Mouse (Mus musculus) forebrain, embryonic 10.5 days (tissue): ENCODE data around the gene Naa20. TPM values are rescaled to one million over a fixed set of nuclear protein-coding genes. Genes with fewer than 3 reads are reported as not detected.

Experiments used
- microRNA-seq: library from miRNA; unstranded; fragments of <30 nt; microRNA quantifications from one replicate; pipeline ENCODE4, GENCODE M21; 2017
- polyA plus RNA-seq: library from polyadenylated mRNA; unstranded; fragments of >200 nt; fragmentation: Nextera tagmentation; extraction: Ambion mirVana; gene quantifications from 2 replicates; pipeline ENCODE4 v1.2.1, GENCODE M21; 2016

Naa20 gene
- polyA plus RNA-seq, 1 experiment from 2014 or later, result 155 TPM

Small RNA genes within 50 kb of the gene (microRNA-seq; reads per million reads assigned to microRNA genes)
- not detected for gene Gm25026

Other genes with a start within 250 kb of the Naa20 start
- 10.1 and 11.0 TPM in 2 replicates for gene Rin2, start 226.9 kb upstream of the Naa20 start, polyA plus RNA-seq
- gene Cfap61, start 32.7 kb downstream of the Naa20 start, polyA plus RNA-seq, result 0.62 and 0.78 TPM in 2 replicates
- 38.2 and 41.6 TPM in 2 replicates for gene Crnkl1, start 32.9 kb downstream of the Naa20 start, polyA plus RNA-seq